Mouse (Mus musculus): ENCODE measurements at regions not wholly inside any gene's neighbourhood (a gene's known extent, or its start where the extent isn't known, plus 50 kb on each side); places are given as distances from the start of the nearest gene placed in this dataset.

- TF ChIP-seq POLR2A (IDR thresholded peaks at IDR 0.05; ENCODE audit: low read depth, low read length) (no peak), CTCF (IDR thresholded peaks at IDR 0.05; ENCODE audit: extremely low read depth, insufficient read depth, insufficient read length, insufficient replicate concordance) (no peak)
Observed at GRCm38 (mm10) chr1:35754170-35754569, 314.0 kb upstream of the Hs6st1 start.
